Mouse (Mus musculus) megakaryocyte, embryonic 14.5 days (primary cell): ENCODE measurements around the gene Lbhd2.

Source experiments
- FLI1 ChIP-seq: IDR thresholded peaks from 2 replicates; pipeline ENCODE4 v1.6.1; 2012; ENCODE audit warnings: low read length, inconsistent platforms, mixed read lengths
- GATA1 ChIP-seq: IDR thresholded peaks from 3 replicates; pipeline ENCODE4 v1.6.1; 2012; ENCODE audit warnings: mixed read lengths, low read length, inconsistent platforms, borderline replicate concordance

- TF ChIP-seq GATA1: no peak
- no peak for TF ChIP-seq FLI1
These were observed 40.1 kb downstream of the Lbhd2 start for GRCm38 (mm10) chr12:111446745-111447144.
